25 mouse cellular contexts compared by ENCODE assay signal in genomic region chr11:4210786-4211185, GRCm38 (mm10). TPM values are rescaled to one million over a fixed set of nuclear protein-coding genes. Genes with fewer than 3 reads are reported as not detected.
DNase-seq lines count a peak whose midpoint lies in the region; ATAC-seq and TF ChIP-seq lines count a peak whose summit lies in the region.
"Had no signal": no experiment of that assay in that cellular context is flagged by ENCODE, and none has a peak within 500 bp of the region (broad histone marks: within the 10 kb centered on the region; RNA-seq: fewer than 3 reads in every experiment).

No protein-coding gene starts in this region.

- H3K4me2 ChIP-seq in intestine, postnatal 0 days (replicated peaks; ENCODE audit: low read depth), result no peak overlapping the region
- H3K4me2 ChIP-seq in intestine, embryonic 15.5 days (replicated peaks), result no peak overlapping the region
- no peak overlapping the region for H3K4me2 ChIP-seq in lung, postnatal 0 days (replicated peaks; ENCODE audit: low read depth, low read length)
- H3K4me2 ChIP-seq: embryonic facial prominence, embryonic 15.5 days; hindbrain, embryonic 12.5 days had no signal

- no peaks in the 10 kb centered on the region for H3K4me1 ChIP-seq in intestine, postnatal 0 days (replicated peaks; ENCODE audit: control insufficient read depth, insufficient read depth, low read length)
- H3K4me1 ChIP-seq in intestine, embryonic 15.5 days (replicated peaks), result no peaks in the 10 kb centered on the region
- H3K4me1 ChIP-seq in lung, postnatal 0 days (ENCODE audit: insufficient read depth, low read depth, low read length), result 0 out of 2 replicates have a peak, but pooled peaks cover 3% of the 10 kb centered on the region
- peaks cover 27% of the 10 kb centered on the region for H3K4me1 ChIP-seq in lung, adult 2 months (ENCODE audit: control insufficient read depth, insufficient read depth, low read length)
- no peaks in the 10 kb centered on the region for H3K4me1 ChIP-seq in embryonic facial prominence, embryonic 10.5 days
- H3K4me1 ChIP-seq: embryonic facial prominence, embryonic 15.5 days; forebrain, embryonic 10.5 days; hindbrain, embryonic 12.5 days had no signal

- no peak overlapping the region for H3K9ac ChIP-seq in intestine, postnatal 0 days (ENCODE audit: low read depth, low read length)
- H3K9ac ChIP-seq in intestine, embryonic 15.5 days, result no peak overlapping the region
- no peak overlapping the region for H3K9ac ChIP-seq in lung, postnatal 0 days (replicated peaks; ENCODE audit: low read depth)
- H3K9ac ChIP-seq: embryonic facial prominence, embryonic 15.5 days; hindbrain, embryonic 12.5 days had no signal

- H3K36me3 ChIP-seq in intestine, postnatal 0 days (ENCODE audit: control insufficient read depth, insufficient read depth), result peaks cover 98% of the 10 kb centered on the region
- peaks cover 32% of the 10 kb centered on the region for H3K36me3 ChIP-seq in intestine, embryonic 15.5 days
- peaks cover 39% of the 10 kb centered on the region for H3K36me3 ChIP-seq in lung, postnatal 0 days (ENCODE audit: insufficient read depth, low read length)
- H3K36me3 ChIP-seq in embryonic facial prominence, embryonic 10.5 days (replicated peaks), result peaks cover 97% of the 10 kb centered on the region

- no peaks in the 10 kb centered on the region for H3K27me3 ChIP-seq in intestine, postnatal 0 days (replicated peaks; ENCODE audit: control insufficient read depth, insufficient read depth, low read length)
- H3K27me3 ChIP-seq in intestine, embryonic 15.5 days (replicated peaks), result no peaks in the 10 kb centered on the region
- H3K27me3 ChIP-seq in lung, postnatal 0 days (replicated peaks; ENCODE audit: insufficient read depth, low read length), result no peaks in the 10 kb centered on the region
- no peaks in the 10 kb centered on the region for H3K27me3 ChIP-seq in embryonic facial prominence, embryonic 10.5 days (replicated peaks; ENCODE audit: low read depth, poor library complexity, severe bottlenecking)
- H3K27me3 ChIP-seq: CH12.LX; embryonic facial prominence, embryonic 15.5 days; hindbrain, embryonic 12.5 days; Patski had no signal

- 48% methylated on average over 1 of the region's 1 CpGs for WGBS in intestine, postnatal 0 days
- 48% methylated on average over 1 of the region's 1 CpGs for WGBS in intestine, embryonic 15.5 days
- 28% methylated on average over 1 of the region's 1 CpGs for WGBS in lung, postnatal 0 days
- 39% methylated on average over 1 of the region's 1 CpGs for whole genome bisulfite sequencing in lung, adult 2 months
- 74% methylated on average over 1 of the region's 1 CpGs for WGBS in embryonic facial prominence, embryonic 10.5 days

- no peaks in the 10 kb centered on the region for H3K9me3 ChIP-seq in intestine, postnatal 0 days (ENCODE audit: control insufficient read depth)
- no peaks in the 10 kb centered on the region for H3K9me3 ChIP-seq in intestine, embryonic 15.5 days
- no peaks in the 10 kb centered on the region for H3K9me3 ChIP-seq in lung, postnatal 0 days (ENCODE audit: low read length)
- no peaks in the 10 kb centered on the region for H3K9me3 ChIP-seq in embryonic facial prominence, embryonic 10.5 days
- H3K9me3 ChIP-seq: embryonic facial prominence, embryonic 15.5 days; forebrain, embryonic 10.5 days; hindbrain, embryonic 12.5 days had no signal

- DNase-seq in adrenal gland, adult 2 months, result peak; percentile 65
- DNase-seq in adrenal gland, adult 8-10 months, result no peak
- DNase-seq in lung, postnatal 0 days (ENCODE audit: low spot score), result no peak
- DNase-seq in lung, adult 2 months, result no peak
- no peak for DNase-seq in embryonic facial prominence, embryonic 10.5 days (ENCODE audit: low spot score)
- DNase-seq: cerebellum, adult 2 months; cerebellum, postnatal 10 days; gastrocnemius, adult 2 months; gastrocnemius, postnatal 25 days; heart, postnatal 10 days; heart, postnatal 4 days had no signal

- no peak for TF ChIP-seq CTCF in intestine, postnatal 0 days (IDR thresholded peaks at IDR 0.05; ENCODE audit: low read depth)
- no peak for TF ChIP-seq CTCF in lung, postnatal 0 days (IDR thresholded peaks at IDR 0.05)
- TF ChIP-seq CTCF in lung, adult 2 months (IDR thresholded peaks at IDR 0.05; ENCODE audit: insufficient read depth, low read length), result no peak

- H3K4me3 ChIP-seq in intestine, postnatal 0 days (ENCODE audit: low read depth, low read length), result no peak overlapping the region
- H3K4me3 ChIP-seq in intestine, embryonic 15.5 days (replicated peaks), result no peak overlapping the region
- no peak overlapping the region for H3K4me3 ChIP-seq in lung, postnatal 0 days (ENCODE audit: low read depth, low read length)
- no peak overlapping the region for H3K4me3 ChIP-seq in lung, adult 2 months (replicated peaks; ENCODE audit: extremely low read depth, low read depth, low read length)
- no peak overlapping the region for H3K4me3 ChIP-seq in embryonic facial prominence, embryonic 10.5 days
- H3K4me3 ChIP-seq: embryonic facial prominence, embryonic 15.5 days; erythroblast, embryonic 14.5 days; forebrain, embryonic 10.5 days; gastrocnemius, adult 2 months; hindbrain, embryonic 12.5 days had no signal

- H3K27ac ChIP-seq in intestine, postnatal 0 days (ENCODE audit: low read depth, low read length), result peak overlapping the region; percentile 54; the same call in 1 of the 2 replicates
- H3K27ac ChIP-seq in intestine, embryonic 15.5 days, result no peak overlapping the region
- H3K27ac ChIP-seq in lung, postnatal 0 days (ENCODE audit: low read length), result no peak overlapping the region
- no peak overlapping the region for H3K27ac ChIP-seq in embryonic facial prominence, embryonic 10.5 days (replicated peaks)
- H3K27ac ChIP-seq: embryonic facial prominence, embryonic 15.5 days; forebrain, embryonic 10.5 days; gastrocnemius, adult 2 months; hindbrain, embryonic 12.5 days had no signal

- no peak for TF ChIP-seq POLR2A in lung, adult 2 months (IDR thresholded peaks at IDR 0.05; ENCODE audit: borderline replicate concordance, extremely low read depth, low read depth, low read length)

- TF ChIP-seq EP300 in lung, postnatal 0 days (IDR thresholded peaks at IDR 0.05), result no peak

- ATAC-seq in intestine, postnatal 0 days, result peak; percentile 28; the same call in 1 of the 2 replicates
- ATAC-seq in intestine, embryonic 15.5 days, result no peak
- peak; percentile 22; the same call in 1 of the 2 replicates for ATAC-seq in lung, postnatal 0 days
- ATAC-seq: activated CD4-positive, CD25-positive, alpha-beta regulatory T cell, adult 4 months; forebrain, embryonic 14.5 days; hindbrain, embryonic 16.5 days; inflammation-experienced regulatory T-cells, adult 6 months; Patski had no signal

RNA-seq across cellular contexts. Expression of gene Castor1, which starts 7.2 kb away (rescaled TPM):
- total RNA-seq in adrenal gland, adult 2 months (2021), result 1 to 10 TPM; 3.5 to 4.1 TPM
- 11.6 and 14.6 TPM in 2 replicates for polyA plus RNA-seq in adrenal gland, adult 2 months (2012; rRNA removed)
- 1 to 10 TPM; 3.1 to 6.1 (median 4.2) TPM for total RNA-seq in adrenal gland, adult 8-10 months (2022)
- 10.3 and 14.7 TPM in 2 replicates for polyA plus RNA-seq in intestine, postnatal 0 days (2015; fragmentation: Nextera tagmentation; extraction: Ambion mirVana)
- polyA plus RNA-seq in intestine, embryonic 15.5 days (2015; fragmentation: Nextera tagmentation; extraction: Ambion mirVana), result 3.1 and 4.5 TPM in 2 replicates
- polyA plus RNA-seq in lung, postnatal 0 days (2015; fragmentation: Nextera tagmentation; extraction: Ambion mirVana), result 16.5 and 17.8 TPM in 2 replicates
- 23.3 and 26.2 TPM in 2 replicates for polyA plus RNA-seq in lung, adult 2 months (2012; rRNA removed)
- 2.2 and 2.4 TPM in 2 replicates for polyA plus RNA-seq in embryonic facial prominence, embryonic 10.5 days (2016; fragmentation: Nextera tagmentation; extraction: Ambion mirVana)

RNA-seq across cellular contexts. Expression of gene Tbc1d10a, which starts 24.2 kb away (rescaled TPM):
- 10 to 100 TPM; 13.7 to 16.2 TPM for total RNA-seq in adrenal gland, adult 2 months (2021)
- polyA plus RNA-seq in adrenal gland, adult 2 months (2012; rRNA removed), result 35.3 and 38.3 TPM in 2 replicates
- total RNA-seq in adrenal gland, adult 8-10 months (2022), result 10 to 100 TPM; 18.6 to 24.7 (median 21.9) TPM
- polyA plus RNA-seq in intestine, postnatal 0 days (2015; fragmentation: Nextera tagmentation; extraction: Ambion mirVana), result 37.2 and 40.8 TPM in 2 replicates
- 32.3 and 32.4 TPM in 2 replicates for polyA plus RNA-seq in intestine, embryonic 15.5 days (2015; fragmentation: Nextera tagmentation; extraction: Ambion mirVana)
- polyA plus RNA-seq in lung, postnatal 0 days (2015; fragmentation: Nextera tagmentation; extraction: Ambion mirVana), result 41.7 and 43.8 TPM in 2 replicates
- 72.8 and 78.3 TPM in 2 replicates for polyA plus RNA-seq in lung, adult 2 months (2012; rRNA removed)
- 27.4 and 31.0 TPM in 2 replicates for polyA plus RNA-seq in embryonic facial prominence, embryonic 10.5 days (2016; fragmentation: Nextera tagmentation; extraction: Ambion mirVana)

RNA-seq across cellular contexts. Expression of gene Osm, which starts 25.4 kb away (rescaled TPM):
- total RNA-seq in adrenal gland, adult 2 months (2021), result under 1 TPM in 1 of 2 experiments, not detected in 1; 0.45 TPM
- polyA plus RNA-seq in adrenal gland, adult 2 months (2012; rRNA removed), result 0.13 and 0.17 TPM in 2 replicates
- under 1 TPM in 2 of 4 experiments, not detected in 2; 0.24 to 0.25 TPM for total RNA-seq in adrenal gland, adult 8-10 months (2022)
- polyA plus RNA-seq in intestine, postnatal 0 days (2015; fragmentation: Nextera tagmentation; extraction: Ambion mirVana), result 0.08 and 0.20 TPM in 2 replicates
- polyA plus RNA-seq in intestine, embryonic 15.5 days (2015; fragmentation: Nextera tagmentation; extraction: Ambion mirVana), result 0.20 and 0.26 TPM in 2 replicates
- polyA plus RNA-seq in lung, postnatal 0 days (2015; fragmentation: Nextera tagmentation; extraction: Ambion mirVana), result 0.69 and 1.3 TPM in 2 replicates
- polyA plus RNA-seq in lung, adult 2 months (2012; rRNA removed), result 1.0 and 1.3 TPM in 2 replicates
- not detected in 2 replicates for polyA plus RNA-seq in embryonic facial prominence, embryonic 10.5 days (2016; fragmentation: Nextera tagmentation; extraction: Ambion mirVana)
- total RNA-seq: gastrocnemius, adult 2 months; gastrocnemius, postnatal 25 days; heart, postnatal 10 days had no signal
- polyA plus RNA-seq: embryonic facial prominence, embryonic 11.5 days; forebrain, embryonic 10.5 days; heart, embryonic 14.5 days; hindbrain, embryonic 12.5 days; hindbrain, embryonic 16.5 days; Patski had no signal

RNA-seq across cellular contexts. Expression of gene Lif, which starts 46.6 kb away (rescaled TPM):
- total RNA-seq in adrenal gland, adult 2 months (2021), result under 1 TPM; 0.06 to 0.24 TPM
- 0.43 and 1.0 TPM in 2 replicates for polyA plus RNA-seq in adrenal gland, adult 2 months (2012; rRNA removed)
- 1 to 10 TPM in 1 of 4 experiments, under 1 TPM in 2, not detected in 1; 0.15 to 1.0 (median 0.34) TPM for total RNA-seq in adrenal gland, adult 8-10 months (2022)
- 0.92 and 1.2 TPM in 2 replicates for polyA plus RNA-seq in intestine, postnatal 0 days (2015; fragmentation: Nextera tagmentation; extraction: Ambion mirVana)
- polyA plus RNA-seq in intestine, embryonic 15.5 days (2015; fragmentation: Nextera tagmentation; extraction: Ambion mirVana), result 0.62 and 0.92 TPM in 2 replicates
- polyA plus RNA-seq in lung, postnatal 0 days (2015; fragmentation: Nextera tagmentation; extraction: Ambion mirVana), result 0.57 and 0.94 TPM in 2 replicates
- 3.5 and 4.9 TPM in 2 replicates for polyA plus RNA-seq in lung, adult 2 months (2012; rRNA removed)
- polyA plus RNA-seq in embryonic facial prominence, embryonic 10.5 days (2016; fragmentation: Nextera tagmentation; extraction: Ambion mirVana), result 0.09 and 0.36 TPM in 2 replicates
- polyA plus RNA-seq: erythroblast, embryonic 14.5 days; forebrain, embryonic 14.5 days; hindbrain, embryonic 12.5 days had no signal

RNA-seq across cellular contexts. Expression of gene Sf3a1, which starts 50.6 kb away (rescaled TPM):
- 10 to 100 TPM; 47.0 to 52.5 TPM for total RNA-seq in adrenal gland, adult 2 months (2021)
- 36.4 and 39.8 TPM in 2 replicates for polyA plus RNA-seq in adrenal gland, adult 2 months (2012; rRNA removed)
- 10 to 100 TPM; 40.4 to 61.5 (median 48.4) TPM for total RNA-seq in adrenal gland, adult 8-10 months (2022)
- polyA plus RNA-seq in intestine, postnatal 0 days (2015; fragmentation: Nextera tagmentation; extraction: Ambion mirVana), result 15.7 and 16.5 TPM in 2 replicates
- 43.8 and 47.1 TPM in 2 replicates for polyA plus RNA-seq in intestine, embryonic 15.5 days (2015; fragmentation: Nextera tagmentation; extraction: Ambion mirVana)
- 12.6 and 13.4 TPM in 2 replicates for polyA plus RNA-seq in lung, postnatal 0 days (2015; fragmentation: Nextera tagmentation; extraction: Ambion mirVana)
- 27.0 and 28.2 TPM in 2 replicates for polyA plus RNA-seq in lung, adult 2 months (2012; rRNA removed)
- polyA plus RNA-seq in embryonic facial prominence, embryonic 10.5 days (2016; fragmentation: Nextera tagmentation; extraction: Ambion mirVana), result 102 and 105 TPM in 2 replicates
